Mouse (Mus musculus): Measurements from ENCODE around the gene Rsbn1l.
A peak's percentile ranks its signal among the peaks of the same experiment; 100 is the strongest.

The Rsbn1l gene

GRCm38 (mm10) chr5:20904647-20905046 is 51.6 kb downstream of the Rsbn1l start:
- DNase-seq (ENCODE audit: low spot score in 2 of 2), result no peak

- DNase-seq (ENCODE audit: low spot score in 2 of 2), result no peak
These were observed 58.6 kb downstream of the Rsbn1l start for GRCm38 (mm10) chr5:20897446-20898167.

- no peak for DNase-seq (ENCODE audit: low spot score in 2 of 2)
These were observed 72.1 kb downstream of the Rsbn1l start for GRCm38 (mm10) chr5:20884036-20884620.

- peak; percentile 96 to 99 for DNase-seq (ENCODE audit: low spot score in 2 of 2)
These were observed 74.0 kb downstream of the Rsbn1l start, which contains the start of the genes Phtf2 and Tmem60 for GRCm38 (mm10) chr5:20881915-20882800. Gene Phtf2 (minus strand): TSS chr5:20882124. Gene Tmem60 (plus strand): TSS chr5:20882191.

- peak; percentile 64 to 68 for DNase-seq (ENCODE audit: low spot score in 2 of 2)
These were observed 75.1 kb downstream of the Rsbn1l start for GRCm38 (mm10) chr5:20880797-20881775.

GRCm38 (mm10) chr5:20880386-20880785 is 75.8 kb downstream of the Rsbn1l start:
- DNase-seq (ENCODE audit: low spot score in 2 of 2), result no peak

- DNase-seq (ENCODE audit: low spot score in 2 of 2), result no peak
These were observed 79.2 kb downstream of the Rsbn1l start for GRCm38 (mm10) chr5:20876934-20877426.

GRCm38 (mm10) chr5:20873146-20873545 is 83.1 kb downstream of the Rsbn1l start:
- no peak for DNase-seq (ENCODE audit: low spot score in 2 of 2)

- no peak for DNase-seq (ENCODE audit: low spot score in 2 of 2)
These were observed 90.9 kb downstream of the Rsbn1l start for GRCm38 (mm10) chr5:20865193-20865755.

- DNase-seq (ENCODE audit: low spot score in 2 of 2), result no peak
These were observed 91.8 kb downstream of the Rsbn1l start for GRCm38 (mm10) chr5:20864216-20864969.

GRCm38 (mm10) chr5:20861901-20862300 is 94.3 kb downstream of the Rsbn1l start:
- DNase-seq (ENCODE audit: low spot score in 2 of 2), result no peak

- no peak for DNase-seq (ENCODE audit: low spot score in 2 of 2)
These were observed 95.6 kb downstream of the Rsbn1l start for GRCm38 (mm10) chr5:20860565-20860964.

- no peak for DNase-seq (ENCODE audit: low spot score in 2 of 2)
These were observed 97.8 kb downstream of the Rsbn1l start for GRCm38 (mm10) chr5:20858404-20858803.

- DNase-seq (ENCODE audit: low spot score in 2 of 2), result no peak
These were observed 101.1 kb downstream of the Rsbn1l start for GRCm38 (mm10) chr5:20855066-20855465.

- DNase-seq (ENCODE audit: low spot score in 2 of 2), result no peak
These were observed 109.2 kb downstream of the Rsbn1l start for GRCm38 (mm10) chr5:20847010-20847409.

GRCm38 (mm10) chr5:20843816-20844215 is 112.4 kb downstream of the Rsbn1l start:
- no peak for DNase-seq (ENCODE audit: low spot score in 2 of 2)

GRCm38 (mm10) chr5:20843405-20843804 is 112.8 kb downstream of the Rsbn1l start:
- no peak for DNase-seq (ENCODE audit: low spot score in 2 of 2)
